Mouse (Mus musculus): ENCODE data around the gene Tnnt2. TPM values are rescaled to one million over a fixed set of nuclear protein-coding genes. Genes with fewer than 3 reads are reported as not detected.

Gene Tnnt2
- polyA plus RNA-seq, 1 experiment from 2014 or later: 37.2 TPM

GRCm38 (mm10) chr1:135814531-135814930 lies 21.6 kb upstream of the Tnnt2 start:
- peaks cover 40% of the 10 kb centered on the region for H3K4me1 ChIP-seq (ENCODE audit: insufficient read depth, low read length)
- WGBS: 76% methylated on average over 5 of the region's 5 CpGs
- no peak overlapping the region for H3K4me2 ChIP-seq (replicated peaks; ENCODE audit: low read depth, low read length)
- H3K36me3 ChIP-seq (ENCODE audit: insufficient read depth, low read length): no peaks in the 10 kb centered on the region
- ATAC-seq (ENCODE audit: low FRiP score, low TSS enrichment): no peak
- no peak overlapping the region for H3K9ac ChIP-seq (replicated peaks; ENCODE audit: low read length)
- no peak overlapping the region for H3K4me3 ChIP-seq (ENCODE audit: low read length)
- H3K27ac ChIP-seq (ENCODE audit: low read length): peak overlapping the region; percentile 54; the same call in 1 of the 2 replicates
- no peaks in the 10 kb centered on the region for H3K9me3 ChIP-seq (ENCODE audit: low read length)
- H3K27me3 ChIP-seq (ENCODE audit: insufficient read depth, low read length): peaks cover 25% of the 10 kb centered on the region

- Histone ChIP-seq H3K27ac (ENCODE audit: low read length) (no peak overlapping the region), H3K9ac (replicated peaks; ENCODE audit: low read length) (no peak overlapping the region), H3K4me3 (ENCODE audit: low read length) (no peak overlapping the region), H3K27me3 (ENCODE audit: insufficient read depth, low read length) (peaks cover 32% of the 10 kb centered on the region), H3K36me3 (ENCODE audit: insufficient read depth, low read length) (no peaks in the 10 kb centered on the region), H3K4me1 (ENCODE audit: insufficient read depth, low read length) (peaks cover 57% of the 10 kb centered on the region), H3K9me3 (ENCODE audit: low read length) (no peaks in the 10 kb centered on the region), H3K4me2 (replicated peaks; ENCODE audit: low read depth, low read length) (no peak overlapping the region)
- ATAC-seq (ENCODE audit: low FRiP score, low TSS enrichment): no peak
- WGBS: 50% methylated on average over 4 of the region's 4 CpGs
Observed at GRCm38 (mm10) chr1:135817595-135817994, 18.6 kb upstream of the Tnnt2 start.

GRCm38 (mm10) chr1:135818481-135819086 lies 17.6 kb upstream of the Tnnt2 start, which contains the start of gene Lad1:
TSS of gene Lad1 (plus strand) at chr1:135818598.
- under 1% methylated on average over 59 of the region's 63 CpGs for WGBS
- Histone ChIP-seq H3K9me3 (ENCODE audit: low read length) (no peaks in the 10 kb centered on the region), H3K4me3 (ENCODE audit: low read length) (peak within 1 kb of the TSS; percentile 63), H3K4me1 (ENCODE audit: insufficient read depth, low read length) (peaks cover 50% of the 10 kb centered on the region), H3K27me3 (ENCODE audit: insufficient read depth, low read length) (peaks cover 32% of the 10 kb centered on the region), H3K9ac (replicated peaks; ENCODE audit: low read length) (peak within 1 kb of the TSS; percentile 73), H3K36me3 (ENCODE audit: insufficient read depth, low read length) (no peaks in the 10 kb centered on the region), H3K4me2 (replicated peaks; ENCODE audit: low read depth, low read length) (peak within 1 kb of the TSS; percentile 93), H3K27ac (ENCODE audit: low read length) (peak within 1 kb of the TSS; percentile 28; the same call in 1 of the 2 replicates)
- ATAC-seq (ENCODE audit: low FRiP score, low TSS enrichment): peak; percentile 50

- H3K36me3 ChIP-seq (ENCODE audit: insufficient read depth, low read length): no peaks in the 10 kb centered on the region
- H3K9ac ChIP-seq (replicated peaks; ENCODE audit: low read length): peak overlapping the region; percentile 23; the same call in 1 of the 2 replicates
- peak overlapping the region; percentile 63 for H3K4me3 ChIP-seq (ENCODE audit: low read length)
- ATAC-seq (ENCODE audit: low FRiP score, low TSS enrichment): peak; percentile 14; the same call in 1 of the 2 replicates
- H3K9me3 ChIP-seq (ENCODE audit: low read length): no peaks in the 10 kb centered on the region
- WGBS: 71% methylated on average over 10 of the region's 10 CpGs
- 0 out of 2 replicates have a peak overlapping the region, but pooled peaks have one; percentile 19 for H3K27ac ChIP-seq (ENCODE audit: low read length)
- H3K27me3 ChIP-seq (ENCODE audit: insufficient read depth, low read length): peaks cover 32% of the 10 kb centered on the region
- H3K4me2 ChIP-seq (replicated peaks; ENCODE audit: low read depth, low read length): peak overlapping the region; percentile 93
- H3K4me1 ChIP-seq (ENCODE audit: insufficient read depth, low read length): peaks cover 40% of the 10 kb centered on the region
Observed at GRCm38 (mm10) chr1:135820071-135820470, 16.1 kb upstream of the Tnnt2 start.

- Histone ChIP-seq H3K4me1 (ENCODE audit: insufficient read depth, low read length) (peaks cover 40% of the 10 kb centered on the region), H3K4me2 (replicated peaks; ENCODE audit: low read depth, low read length) (peak overlapping the region; percentile 19), H3K9ac (replicated peaks; ENCODE audit: low read length) (peak overlapping the region; percentile 18; the same call in 1 of the 2 replicates), H3K27me3 (ENCODE audit: insufficient read depth, low read length) (peaks cover 32% of the 10 kb centered on the region), H3K9me3 (ENCODE audit: low read length) (no peaks in the 10 kb centered on the region), H3K4me3 (ENCODE audit: low read length) (no peak overlapping the region), H3K36me3 (ENCODE audit: insufficient read depth, low read length) (no peaks in the 10 kb centered on the region), H3K27ac (ENCODE audit: low read length) (peak overlapping the region; percentile 78)
- 70% methylated on average over 16 of the region's 16 CpGs for WGBS
- peak; percentile 55 for ATAC-seq (ENCODE audit: low FRiP score, low TSS enrichment)
Observed at GRCm38 (mm10) chr1:135820736-135821364, 15.3 kb upstream of the Tnnt2 start.

- H3K4me3 ChIP-seq (ENCODE audit: low read length): no peak overlapping the region
- H3K9ac ChIP-seq (replicated peaks; ENCODE audit: low read length): no peak overlapping the region
- ATAC-seq (ENCODE audit: low FRiP score, low TSS enrichment): no peak
- WGBS: 78% methylated on average over 7 of the region's 7 CpGs
- no peaks in the 10 kb centered on the region for H3K9me3 ChIP-seq (ENCODE audit: low read length)
- peaks cover 40% of the 10 kb centered on the region for H3K4me1 ChIP-seq (ENCODE audit: insufficient read depth, low read length)
- H3K27ac ChIP-seq (ENCODE audit: low read length): no peak overlapping the region
- no peak overlapping the region for H3K4me2 ChIP-seq (replicated peaks; ENCODE audit: low read depth, low read length)
- H3K27me3 ChIP-seq (ENCODE audit: insufficient read depth, low read length): peaks cover 29% of the 10 kb centered on the region
- no peaks in the 10 kb centered on the region for H3K36me3 ChIP-seq (ENCODE audit: insufficient read depth, low read length)
Observed at GRCm38 (mm10) chr1:135821780-135822179, 14.4 kb upstream of the Tnnt2 start.

- Histone ChIP-seq H3K9ac (replicated peaks; ENCODE audit: low read length) (no peak overlapping the region), H3K4me3 (ENCODE audit: low read length) (no peak overlapping the region), H3K27me3 (ENCODE audit: insufficient read depth, low read length) (no peaks in the 10 kb centered on the region), H3K36me3 (ENCODE audit: insufficient read depth, low read length) (no peaks in the 10 kb centered on the region; the same call in 1 of the 2 replicates), H3K9me3 (ENCODE audit: low read length) (no peaks in the 10 kb centered on the region), H3K4me1 (ENCODE audit: insufficient read depth, low read length) (0 out of 2 replicates have a peak, but pooled peaks cover under 1% of the 10 kb centered on the region), H3K4me2 (replicated peaks; ENCODE audit: low read depth, low read length) (no peak overlapping the region), H3K27ac (ENCODE audit: low read length) (no peak overlapping the region)
- 50% methylated on average over 1 of the region's 1 CpGs for WGBS
- no peak for ATAC-seq (ENCODE audit: low FRiP score, low TSS enrichment)
Observed at GRCm38 (mm10) chr1:135828918-135829317, 7.2 kb upstream of the Tnnt2 start.

GRCm38 (mm10) chr1:135834206-135834859 lies 1.8 kb upstream of the Tnnt2 start:
- H3K4me3 ChIP-seq (ENCODE audit: low read length): no peak overlapping the region
- no peaks in the 10 kb centered on the region for H3K9me3 ChIP-seq (ENCODE audit: low read length)
- no peak overlapping the region for H3K9ac ChIP-seq (replicated peaks; ENCODE audit: low read length)
- H3K4me2 ChIP-seq (replicated peaks; ENCODE audit: low read depth, low read length): no peak overlapping the region
- ATAC-seq (ENCODE audit: low FRiP score, low TSS enrichment): no peak
- no peak overlapping the region for H3K27ac ChIP-seq (ENCODE audit: low read length)
- 0 out of 2 replicates have a peak, but pooled peaks cover 3% of the 10 kb centered on the region for H3K4me1 ChIP-seq (ENCODE audit: insufficient read depth, low read length)
- no peaks in the 10 kb centered on the region for H3K27me3 ChIP-seq (ENCODE audit: insufficient read depth, low read length)
- no peaks in the 10 kb centered on the region for H3K36me3 ChIP-seq (ENCODE audit: insufficient read depth, low read length)
- 52% methylated on average over 6 of the region's 6 CpGs for WGBS

GRCm38 (mm10) chr1:135834983-135835382 lies 1.2 kb upstream of the Tnnt2 start:
- no peaks in the 10 kb centered on the region for H3K36me3 ChIP-seq (ENCODE audit: insufficient read depth, low read length)
- H3K4me1 ChIP-seq (ENCODE audit: insufficient read depth, low read length): 0 out of 2 replicates have a peak, but pooled peaks cover 3% of the 10 kb centered on the region
- 77% methylated on average over 8 of the region's 8 CpGs for WGBS
- no peak for ATAC-seq (ENCODE audit: low FRiP score, low TSS enrichment)
- no peak overlapping the region for H3K27ac ChIP-seq (ENCODE audit: low read length)
- no peaks in the 10 kb centered on the region for H3K9me3 ChIP-seq (ENCODE audit: low read length)
- no peak overlapping the region for H3K4me2 ChIP-seq (replicated peaks; ENCODE audit: low read depth, low read length)
- H3K4me3 ChIP-seq (ENCODE audit: low read length): no peak overlapping the region
- no peak overlapping the region for H3K9ac ChIP-seq (replicated peaks; ENCODE audit: low read length)
- no peaks in the 10 kb centered on the region for H3K27me3 ChIP-seq (ENCODE audit: insufficient read depth, low read length)

Measured in kidney, embryonic 16.5 days (tissue).